Mouse (Mus musculus): Measurements from ENCODE around the gene Cck. TPM values are rescaled to one million over a fixed set of nuclear protein-coding genes. Genes with fewer than 3 reads are reported as not detected.

Gene Cck
- under 1 TPM; 0.78 to 0.97 TPM for total RNA-seq (2021)
- long read RNA-seq, experiment 1, partial matches to known transcripts, result 0 of 1 reads
- long read RNA-seq, experiment 1, other reads (novel, unspliced or antisense), result 1 of 1 reads
- long read RNA-seq, experiment 2, result 0 reads

GRCm38 (mm10) chr9:121495529-121495928 lies at the start of gene Cck:
Gene Cck (minus strand): TSS chr9:121495694.
- DNase-seq, result peak; percentile 59

DNA sequence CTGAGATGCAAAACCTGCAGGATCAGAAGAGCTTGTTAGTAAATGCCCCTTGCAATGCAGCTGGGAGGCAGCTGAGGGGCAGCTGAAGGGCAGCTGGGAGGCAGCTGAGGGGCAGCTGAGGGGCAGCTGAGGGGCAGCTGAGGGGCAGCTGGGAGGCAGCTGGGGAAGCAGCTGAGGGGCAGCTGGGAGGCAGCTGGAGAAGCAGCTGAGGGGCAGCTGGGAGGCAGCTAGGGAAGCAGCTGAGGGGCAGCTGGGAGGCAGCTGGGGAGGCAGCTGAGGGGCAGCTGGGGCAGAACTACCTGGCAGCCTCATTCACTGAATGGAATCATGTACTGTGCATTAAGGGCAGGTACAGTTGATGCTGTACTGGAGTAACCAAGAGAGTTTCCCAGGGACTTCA lies 46.0 kb upstream of the Cck start:
- DNase-seq, result no peak

DNA sequence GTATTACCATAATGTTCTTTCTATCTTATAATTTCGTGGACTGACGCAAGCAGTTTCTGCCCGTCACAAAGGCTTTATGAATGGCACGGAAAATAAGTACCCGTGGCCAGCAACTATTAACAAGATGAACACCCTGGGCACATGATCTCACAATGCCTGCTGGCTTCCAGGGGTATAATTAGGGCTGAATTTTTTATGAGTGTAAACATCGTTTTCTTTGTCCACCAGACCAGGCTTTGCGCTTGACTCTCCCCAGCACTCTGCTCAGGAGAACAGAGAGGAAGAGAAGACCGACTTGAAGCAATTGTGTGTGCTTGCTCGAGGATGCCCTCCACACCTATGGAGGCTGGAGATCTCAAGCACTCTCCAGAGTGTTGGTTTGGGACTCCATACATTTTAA lies 37.1 kb upstream of the Cck start:
- no peak for DNase-seq

DNA sequence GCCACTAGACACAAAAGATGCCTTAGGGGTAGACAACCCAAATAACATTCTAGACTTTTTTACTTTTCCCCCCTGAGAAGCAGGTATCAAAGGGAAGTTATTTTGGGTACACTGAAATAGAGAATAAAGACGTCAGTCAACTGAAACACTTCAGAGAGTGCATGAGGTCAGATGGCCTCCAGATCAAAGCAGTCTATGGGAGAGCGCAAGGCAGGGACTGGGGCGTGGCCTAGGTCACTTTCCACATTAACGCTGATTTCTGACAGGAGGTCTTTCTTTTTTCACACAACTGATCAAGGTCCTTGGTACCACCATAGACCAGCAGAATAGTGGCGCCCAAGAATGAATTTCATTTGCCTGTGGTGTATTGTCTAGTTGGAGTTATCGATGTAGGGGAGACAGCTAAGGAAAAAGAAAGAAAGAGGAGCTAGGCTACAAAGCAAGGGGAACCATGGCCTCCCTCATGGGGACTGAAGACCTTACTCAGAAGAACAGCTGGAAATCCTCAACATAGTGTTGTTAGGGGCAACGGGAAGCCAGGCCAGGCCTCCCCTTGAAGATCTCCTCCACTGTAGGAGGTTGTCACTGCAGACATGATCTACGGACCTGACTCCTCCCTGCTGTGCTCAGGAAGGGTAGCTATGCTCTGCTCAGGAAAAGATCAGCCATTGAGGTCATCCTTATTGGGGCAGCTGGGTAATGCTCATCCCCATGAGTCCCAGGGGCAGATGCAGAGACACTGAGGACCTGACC lies 33.3 kb upstream of the Cck start:
- DNase-seq, result no peak

- DNase-seq, result no peak
These were observed 30.7 kb upstream of the Cck start for GRCm38 (mm10) chr9:121526171-121526570.

DNA sequence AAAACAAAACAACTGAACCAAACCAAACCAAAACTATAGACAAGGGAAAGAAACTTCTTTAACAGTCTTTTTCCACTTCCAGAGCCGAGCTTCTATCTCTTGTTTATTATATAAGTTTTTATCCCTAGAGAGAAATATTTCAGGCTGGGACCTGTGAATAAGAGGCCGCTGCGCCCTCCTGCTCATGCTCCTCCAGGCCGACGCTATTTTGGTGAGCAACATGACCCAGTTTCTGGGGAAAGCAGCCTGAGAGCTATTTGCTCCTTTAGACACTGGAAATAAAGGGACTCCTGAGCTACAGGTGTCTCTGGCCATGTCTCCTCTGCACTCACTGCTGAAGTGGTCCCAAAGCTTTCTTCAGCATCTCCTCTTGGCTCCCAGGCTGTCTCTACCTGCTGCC lies 24.6 kb upstream of the Cck start:
- DNase-seq, result no peak

DNA sequence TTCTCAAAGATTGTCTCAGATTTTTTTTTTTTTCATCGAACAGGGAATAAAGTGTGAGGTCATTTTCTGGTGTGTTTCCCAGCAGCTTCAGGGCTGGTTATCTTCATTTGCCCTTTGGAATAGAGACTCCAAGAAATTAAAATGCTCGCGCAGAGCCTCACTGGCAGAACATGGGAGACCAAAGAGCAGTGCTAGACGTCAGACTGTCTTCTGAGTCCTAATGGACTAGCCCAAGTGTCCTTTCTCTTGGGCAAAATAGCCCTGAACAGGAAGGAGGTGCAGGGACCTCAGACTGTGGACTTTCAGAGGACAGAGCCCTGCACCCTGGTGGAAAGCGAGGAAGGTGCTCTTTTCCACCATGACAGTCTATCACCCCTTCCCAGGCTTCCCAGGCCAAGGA lies 19.0 kb upstream of the Cck start:
- DNase-seq, result no peak

- DNase-seq, result no peak
These were observed 16.4 kb upstream of the Cck start for GRCm38 (mm10) chr9:121511911-121512310.

GRCm38 (mm10) chr9:121506478-121507180 lies 11.1 kb upstream of the Cck start:
- no peak for DNase-seq

GRCm38 (mm10) chr9:121505346-121505745 lies 9.9 kb upstream of the Cck start:
- DNase-seq, result no peak

DNA sequence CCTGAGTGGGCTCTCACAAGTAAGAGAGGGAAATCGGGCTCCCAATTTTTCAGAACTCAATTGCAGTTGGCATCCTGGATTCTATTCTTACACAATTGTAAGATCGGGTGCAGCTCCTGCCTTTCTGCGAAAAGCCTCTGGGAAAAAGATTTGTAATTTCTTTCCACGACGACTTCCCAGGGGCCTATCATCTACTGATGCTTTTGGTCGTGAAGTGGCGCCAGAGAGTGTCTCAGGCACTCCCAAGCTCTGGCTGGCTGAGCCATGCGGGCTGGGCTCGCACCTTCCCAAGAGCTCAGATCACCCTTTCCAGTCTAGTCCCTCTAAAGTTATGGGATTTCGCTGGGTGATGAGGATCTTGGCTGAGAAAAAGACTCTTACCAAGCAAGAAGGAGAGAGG lies 608 bp upstream of the Cck start:
- peak; percentile 27 for DNase-seq

- DNase-seq, result no peak
These were observed 1.3 kb downstream of the Cck start for GRCm38 (mm10) chr9:121494006-121494767.

GRCm38 (mm10) chr9:121491592-121492240 lies 3.8 kb downstream of the Cck start:
- no peak for DNase-seq

- DNase-seq, result no peak
These were observed 8.3 kb downstream of the Cck start for GRCm38 (mm10) chr9:121487216-121487615.

GRCm38 (mm10) chr9:121479453-121479852 lies 16.0 kb downstream of the Cck start:
- peak; percentile 79 for DNase-seq

GRCm38 (mm10) chr9:121477305-121477911 lies 18.1 kb downstream of the Cck start:
- peak; percentile 79 for DNase-seq

DNA sequence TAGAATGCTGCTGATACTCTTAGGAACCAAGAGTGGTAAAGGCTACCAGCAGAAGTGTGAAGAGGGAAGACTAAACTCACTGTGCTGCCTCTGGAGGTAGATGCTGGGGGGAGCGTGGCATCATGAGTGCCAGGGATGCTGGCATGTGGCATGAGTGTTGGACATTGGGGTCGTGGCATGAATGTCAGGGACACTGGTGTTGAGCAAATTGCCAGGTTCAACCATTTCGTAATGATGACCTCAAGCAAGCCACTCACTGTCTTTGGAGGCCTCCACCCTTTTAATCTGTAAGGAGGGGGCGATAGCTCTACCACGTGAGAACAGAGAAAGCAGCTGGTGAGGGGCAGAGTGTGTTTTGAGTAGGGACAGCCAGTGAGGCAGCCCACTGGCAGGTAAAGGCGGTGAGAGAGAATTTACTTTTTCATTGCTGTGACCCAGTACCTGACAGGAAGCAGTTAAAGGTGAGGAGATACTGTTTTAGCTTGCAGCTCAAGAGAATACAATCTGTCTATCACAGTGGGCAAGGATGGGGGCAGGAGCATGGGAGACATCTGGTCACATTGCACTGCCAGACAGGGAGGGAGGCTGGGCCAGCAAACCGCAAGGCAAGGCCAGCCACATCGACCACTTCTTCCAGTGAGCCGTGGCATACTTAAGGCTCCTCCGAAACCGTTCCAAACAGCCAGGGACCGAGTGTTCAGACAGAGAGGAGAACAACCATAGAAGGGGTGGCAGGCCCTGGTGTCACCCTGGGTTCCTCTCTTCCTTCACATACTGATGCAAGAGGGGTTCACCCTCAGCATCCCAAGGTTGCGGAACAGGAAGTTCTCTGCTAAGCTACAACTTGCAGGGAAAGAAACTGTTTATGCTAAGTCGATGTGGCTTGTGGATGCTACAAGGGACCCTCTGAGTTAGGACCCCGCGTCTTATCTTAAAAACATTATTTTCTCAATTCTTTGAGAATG lies 19.7 kb downstream of the Cck start:
- no peak for DNase-seq

DNA sequence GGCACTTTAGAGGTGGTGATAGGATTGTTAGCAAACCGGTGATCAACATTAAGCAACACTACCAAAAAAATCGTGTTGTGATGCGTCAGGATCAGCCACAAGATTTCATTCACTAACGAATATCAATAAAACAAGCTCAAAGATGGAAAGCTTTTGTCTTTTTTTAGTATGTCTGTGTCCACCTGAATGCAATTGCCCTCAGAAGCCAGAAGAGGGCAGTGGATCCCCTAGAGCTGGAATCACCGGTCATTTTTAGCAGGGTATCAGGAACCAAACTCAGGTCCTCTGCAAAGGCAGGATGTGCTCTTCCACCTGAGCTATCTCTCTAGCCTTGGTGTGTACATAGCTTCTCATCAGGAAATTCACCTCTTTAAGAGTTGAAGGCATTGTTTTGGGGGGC lies 20.7 kb downstream of the Cck start:
- DNase-seq, result no peak

DNA sequence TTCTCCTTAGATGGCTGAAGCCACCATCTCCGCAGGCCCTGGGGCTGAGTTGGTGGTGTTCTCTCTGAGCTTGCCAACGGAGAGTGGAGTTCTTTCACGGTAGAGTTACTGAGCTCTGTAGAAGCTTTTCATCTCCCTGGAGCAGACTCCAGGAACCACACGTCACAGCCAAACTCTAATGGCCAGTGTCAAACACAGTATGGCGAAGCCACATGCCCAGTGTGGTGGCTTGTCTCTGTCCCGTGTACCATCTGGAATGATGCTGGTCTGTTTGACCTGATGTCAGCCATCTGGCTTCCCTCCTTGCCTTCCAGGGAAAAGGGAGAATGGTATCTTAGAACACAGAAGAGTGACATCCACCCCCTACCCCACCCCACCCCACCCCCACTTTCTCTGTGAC lies 25.8 kb downstream of the Cck start:
- no peak for DNase-seq

DNA sequence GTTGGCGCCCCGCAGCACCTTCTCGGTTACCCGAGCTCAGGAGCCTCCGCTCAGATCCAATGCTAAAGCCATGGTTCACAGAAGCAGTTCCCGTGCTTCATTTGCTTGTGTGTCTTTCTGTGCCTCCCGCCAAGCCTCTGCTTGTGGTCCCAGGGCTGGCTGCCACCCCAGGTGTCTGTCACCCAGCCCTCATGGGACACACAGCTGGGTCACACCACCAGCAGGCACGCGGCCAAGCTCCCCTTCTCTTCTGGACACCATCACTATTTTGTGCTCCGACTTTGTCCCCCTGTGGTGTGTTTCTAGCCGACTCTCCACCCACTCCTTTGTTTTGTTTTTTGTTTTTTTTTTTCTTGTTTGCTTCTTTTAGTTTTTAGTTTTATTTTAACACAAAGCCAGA lies 28.0 kb downstream of the Cck start:
- DNase-seq, result no peak

- no peak for DNase-seq
These were observed 35.0 kb downstream of the Cck start for GRCm38 (mm10) chr9:121460527-121460926.

Measured in adrenal gland, postnatal 10 days (tissue).